Mouse (Mus musculus): Measurements from ENCODE around the gene Olfr639.
"Not testable (repeated sequence)": the region's sequence is repeated elsewhere in the genome, so short reads cannot be mapped to it uniquely, and the experiment has no call there.

Gene Olfr639

GRCm38 (mm10) chr7:104017203-104017602, at the start of gene Olfr639:
Gene Olfr639, minus strand, starts transcription at chr7:104017303.
- DNase-seq, result no peak

- DNase-seq, result no peak
Measured at GRCm38 (mm10) chr7:104061345-104061744, 44.2 kb upstream of the Olfr639 start, which contains the start of gene 4930516K23Rik. Gene 4930516K23Rik, minus strand, starts transcription at chr7:104061445.

GRCm38 (mm10) chr7:104059215-104059614, 42.1 kb upstream of the Olfr639 start:
- DNase-seq, result no peak

GRCm38 (mm10) chr7:104052566-104052965, 35.5 kb upstream of the Olfr639 start, which contains the start of gene Olfr642:
Gene Olfr642, minus strand, starts transcription at chr7:104052666.
- DNase-seq, result no peak

GRCm38 (mm10) chr7:104050745-104051144, 33.6 kb upstream of the Olfr639 start:
- DNase-seq, result no peak

GRCm38 (mm10) chr7:104035145-104035544, 18.0 kb upstream of the Olfr639 start, which contains the start of gene Olfr641:
Gene Olfr641, plus strand, starts transcription at chr7:104035445.
- DNase-seq, result no peak

GRCm38 (mm10) chr7:104026978-104027377, 9.9 kb upstream of the Olfr639 start:
- no peak for DNase-seq

- no peak for DNase-seq
Measured at GRCm38 (mm10) chr7:104025473-104025872, 8.4 kb upstream of the Olfr639 start, which contains the start of gene Olfr640. Gene Olfr640, minus strand, starts transcription at chr7:104025573.

GRCm38 (mm10) chr7:104021651-104022050, 4.5 kb upstream of the Olfr639 start:
- DNase-seq, result no peak

- DNase-seq, result no peak
Measured at GRCm38 (mm10) chr7:104018953-104019352, 1.9 kb upstream of the Olfr639 start.

- no peak for DNase-seq
Measured at GRCm38 (mm10) chr7:103999124-103999523, 18.0 kb downstream of the Olfr639 start.

GRCm38 (mm10) chr7:103998446-103998845, 18.7 kb downstream of the Olfr639 start, which contains the start of gene Olfr638:
Gene Olfr638, plus strand, starts transcription at chr7:103998746.
- no peak for DNase-seq

GRCm38 (mm10) chr7:103971782-103972181, 45.3 kb downstream of the Olfr639 start:
- DNase-seq, result no peak

GRCm38 (mm10) chr7:103970852-103971251, 46.3 kb downstream of the Olfr639 start, which contains the start of gene Olfr635:
Gene Olfr635, plus strand, starts transcription at chr7:103971152.
- no peak for DNase-seq

GRCm38 (mm10) chr7:103966873-103967272, 50.2 kb downstream of the Olfr639 start:
- not testable (repeated sequence) for DNase-seq

All from kidney, postnatal 10 days (tissue).